Mouse (Mus musculus) A20 (cell line): Measurements from ENCODE around the gene Olfr785.
"Not testable (repeated sequence)": the region's sequence is repeated elsewhere in the genome, so short reads cannot be mapped to it uniquely, and the experiment has no call there.

Experiments used
- DNase-seq: peaks from one replicate; pipeline ENCODE4 v3.0.0-alpha.2; 2011; ENCODE audit warnings: low read depth, low spot score

The Olfr785 gene

GRCm38 (mm10) chr10:129405126-129405525, at the start of gene Olfr785:
Olfr785 (plus strand) TSS chr10:129405426.
- DNase-seq = no peak

DNA sequence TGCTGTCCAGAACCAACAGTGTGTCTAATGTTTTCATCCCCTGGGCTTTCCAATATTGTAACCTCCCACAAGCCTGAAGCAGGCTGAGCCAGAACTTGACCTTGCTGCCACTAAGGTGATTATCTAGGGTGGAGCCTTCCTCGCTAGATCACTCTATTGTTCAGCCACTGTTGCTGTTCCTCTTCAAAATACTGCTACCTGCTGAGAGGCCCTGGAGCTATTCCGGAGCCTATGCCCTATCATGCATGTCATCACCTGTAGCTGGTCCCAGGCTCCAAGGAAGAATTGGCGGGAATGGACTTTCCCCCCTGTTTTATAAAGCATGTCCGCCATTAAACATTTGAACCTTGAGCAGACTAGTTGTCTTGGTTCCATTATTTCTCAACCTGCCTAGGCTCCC, 48.7 kb upstream of the Olfr785 start:
- not testable (repeated sequence) for DNase-seq

- DNase-seq = no peak
Observed at GRCm38 (mm10) chr10:129357307-129357706, 47.9 kb upstream of the Olfr785 start.

- peak; percentile 63 for DNase-seq
Observed at GRCm38 (mm10) chr10:129374051-129374450, 31.2 kb upstream of the Olfr785 start.

DNA sequence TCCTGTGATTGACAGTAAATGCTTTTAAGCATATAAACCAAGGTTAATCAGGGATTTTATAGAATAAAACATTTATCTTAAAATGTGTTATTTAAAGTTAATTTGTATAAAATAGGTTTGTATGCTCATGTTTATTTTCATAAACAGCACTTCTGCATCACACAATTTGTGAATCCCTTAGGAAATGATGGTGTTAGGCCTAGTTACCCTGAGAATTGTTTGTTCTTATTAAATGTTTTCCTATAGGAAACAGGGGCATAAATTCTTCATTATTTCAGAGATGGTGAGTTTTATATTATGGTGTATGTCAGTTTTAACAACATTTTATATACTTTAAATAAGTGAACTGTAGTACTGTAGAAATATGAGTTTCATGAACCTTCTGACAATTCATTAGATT, 21.4 kb upstream of the Olfr785 start, which contains the start of gene Olfr784:
TSS of gene Olfr784 (plus strand) at position 301 of the 400 bp plus-strand sequence.
- no peak for DNase-seq

- DNase-seq = no peak
Observed at GRCm38 (mm10) chr10:129400892-129401291, 4.3 kb upstream of the Olfr785 start.

GRCm38 (mm10) chr10:129427006-129427405, 21.8 kb downstream of the Olfr785 start, which contains the start of gene Olfr786:
Olfr786 (plus strand) TSS chr10:129427306.
- no peak for DNase-seq
